Mouse (Mus musculus) hindbrain, postnatal 0 days (tissue): ENCODE data around the gene Krtap4-1. TPM values are rescaled to one million over a fixed set of nuclear protein-coding genes. Genes with fewer than 3 reads are reported as not detected.
"Not testable (repeated sequence)": the region's sequence is repeated elsewhere in the genome, so short reads cannot be mapped to it uniquely, and the experiment has no call there.

Source experiments
- ATAC-seq: fragments of 200-750 bp; cut with Nextera tagmentation; 2 replicates; pipeline ENCODE4 v1.8.0; 2017; ENCODE audit warnings: mild to moderate bottlenecking, moderate TSS enrichment, moderate library complexity
- DNase-seq: peaks from one replicate; pipeline ENCODE4 v3.0.0-alpha.2; 2015; ENCODE audit warnings: low spot score
- H3K27ac ChIP-seq: fragments of 300-500 bp; sonication (generic); 2 replicates; pipeline ENCODE4 v1.5.1; 2014; ENCODE audit warnings: mild to moderate bottlenecking
- H3K27me3 ChIP-seq: fragments of 300-500 bp; sonication (generic); 2 replicates; pipeline ENCODE4 v1.6.1; 2014; ENCODE audit warnings: low read length, mixed read lengths; ENCODE audit not compliant: insufficient read depth
- H3K36me3 ChIP-seq: fragments of 300-500 bp; sonication (generic); 2 replicates; pipeline ENCODE4 v1.6.1; 2014; ENCODE audit warnings: low read length, mixed read lengths; ENCODE audit not compliant: insufficient read depth
- H3K4me1 ChIP-seq: fragments of 300-500 bp; sonication (generic); 2 replicates; pipeline ENCODE4 v1.6.1; 2014; ENCODE audit warnings: antibody characterized with exemption, low read length, mixed read lengths; ENCODE audit not compliant: insufficient read depth
- H3K4me2 ChIP-seq: fragments of 300-500 bp; sonication (generic); 2 replicates; pipeline ENCODE4 v1.6.1; 2014; ENCODE audit warnings: low read depth, mild to moderate bottlenecking, low read length, moderate library complexity, mixed read lengths
- H3K4me3 ChIP-seq: fragments of 300-500 bp; sonication (generic); 2 replicates; pipeline ENCODE4 v1.5.1; 2014; ENCODE audit warnings: low read length
- H3K9ac ChIP-seq: fragments of 300-500 bp; sonication (generic); replicated peaks from 2 replicates; pipeline ENCODE4 v1.6.1; 2014; ENCODE audit warnings: mild to moderate bottlenecking, low read length, moderate library complexity, mixed read lengths
- H3K9me3 ChIP-seq: fragments of 300-500 bp; sonication (generic); 2 replicates; pipeline ENCODE4 v1.6.1; 2016; ENCODE audit warnings: low read length, mixed read lengths
- CTCF ChIP-seq: IDR thresholded peaks from 2 replicates; pipeline ENCODE4 v1.5.1; 2016; ENCODE audit warnings: antibody characterized with exemption, control low read depth, low read depth
- WGBS: fragments of 180-500 bp; shearing (Covaris S2); extraction: QIAGEN DNeasy Blood & Tissue Kit; methylation state at CpG from one replicate; pipeline ENCODE4 v1.1.7; 2014; 5-methylcytosine and 5-hydroxymethylcytosine counted together
- polyA plus RNA-seq: library from polyadenylated mRNA; unstranded; fragments of >200 nt; fragmentation: Nextera tagmentation; extraction: Ambion mirVana; gene quantifications from 2 replicates; pipeline ENCODE4 v1.2.1, GENCODE M21; 2015
- total RNA-seq: library from RNA; depleted of rRNA; stranded (reverse); fragments of >200 nt; gene quantifications from 2 replicates; pipeline ENCODE4 v1.2.3, GENCODE M21; 2014; rRNA removed

Gene Krtap4-1
- total RNA-seq, result not detected in 2 replicates
- not detected in 2 replicates for polyA plus RNA-seq

- Histone ChIP-seq H3K4me2 (no peak within 1 kb of the TSS), H3K9ac (no peak within 1 kb of the TSS), H3K27me3 (no peaks in the 10 kb centered on the region), H3K4me3 (no peak within 1 kb of the TSS), H3K9me3 (no peaks in the 10 kb centered on the region), H3K4me1 (no peaks in the 10 kb centered on the region), H3K36me3 (no peaks in the 10 kb centered on the region), H3K27ac (no peak within 1 kb of the TSS)
- no peak for DNase-seq
- WGBS, result 86% methylated on average over 4 of the region's 4 CpGs
- TF ChIP-seq CTCF, result no peak
- no peak for ATAC-seq
These were observed at the start of gene Krtap4-1 for GRCm38 (mm10) chr11:99628138-99628537. Gene Krtap4-1 (minus strand): TSS chr11:99628238.

GRCm38 (mm10) chr11:99665860-99666259 is 37.8 kb upstream of the Krtap4-1 start, which contains the start of gene Krtap4-6:
Gene Krtap4-6 (minus strand): TSS chr11:99665960.
- no peaks in the 10 kb centered on the region for H3K27me3 ChIP-seq
- H3K4me2 ChIP-seq, result no peak within 1 kb of the TSS
- no peak for TF ChIP-seq CTCF

GRCm38 (mm10) chr11:99662802-99663201 is 34.8 kb upstream of the Krtap4-1 start:
- H3K4me2 ChIP-seq, result no peak overlapping the region
- no peaks in the 10 kb centered on the region for H3K27me3 ChIP-seq
- H3K4me3 ChIP-seq, result no peak overlapping the region
- no peak overlapping the region for H3K9ac ChIP-seq
- no peak for DNase-seq
- TF ChIP-seq CTCF, result no peak
- no peak overlapping the region for H3K27ac ChIP-seq
- no peaks in the 10 kb centered on the region for H3K9me3 ChIP-seq
- no peak for ATAC-seq
- WGBS, result 86% methylated on average over 10 of the region's 10 CpGs
- H3K4me1 ChIP-seq, result no peaks in the 10 kb centered on the region
- H3K36me3 ChIP-seq, result no peaks in the 10 kb centered on the region

More at GRCm38 (mm10) chr11:99665860-99666259, 37.8 kb upstream of the Krtap4-1 start, which contains the start of gene Krtap4-6:
- DNase-seq (no peak), ATAC-seq (no peak)
- H3K27ac ChIP-seq, result no peak within 1 kb of the TSS
- no peak within 1 kb of the TSS for H3K9ac ChIP-seq
- no peaks in the 10 kb centered on the region for H3K4me1 ChIP-seq
- no peaks in the 10 kb centered on the region for H3K36me3 ChIP-seq
- H3K4me3 ChIP-seq, result no peak within 1 kb of the TSS
- no peaks in the 10 kb centered on the region for H3K9me3 ChIP-seq

- H3K27ac ChIP-seq, result no peak overlapping the region
- ATAC-seq, result no peak
- no peak for TF ChIP-seq CTCF
- H3K9me3 ChIP-seq, result no peaks in the 10 kb centered on the region
- H3K27me3 ChIP-seq, result no peaks in the 10 kb centered on the region
- no peak for DNase-seq
- no peaks in the 10 kb centered on the region for H3K4me1 ChIP-seq
- no peak overlapping the region for H3K4me2 ChIP-seq
- no peak overlapping the region for H3K9ac ChIP-seq
- no peaks in the 10 kb centered on the region for H3K36me3 ChIP-seq
- no peak overlapping the region for H3K4me3 ChIP-seq
- 88% methylated on average over 4 of the region's 4 CpGs for WGBS
These were observed 31.2 kb upstream of the Krtap4-1 start for GRCm38 (mm10) chr11:99659256-99659655.

GRCm38 (mm10) chr11:99658467-99659010 is 30.5 kb upstream of the Krtap4-1 start, which contains the start of gene Gm11563:
Gene Gm11563 (minus strand): TSS chr11:99658960.
- H3K4me2 ChIP-seq, H3K9me3 ChIP-seq, H3K9ac ChIP-seq, H3K27me3 ChIP-seq, H3K27ac ChIP-seq, DNase-seq, H3K4me1 ChIP-seq, H3K36me3 ChIP-seq, H3K4me3 ChIP-seq, ATAC-seq: not testable (repeated sequence)
- WGBS, result 68% methylated on average over 8 of the region's 10 CpGs

- H3K9ac ChIP-seq, result no peak overlapping the region
- H3K4me2 ChIP-seq, result no peak overlapping the region
- H3K4me1 ChIP-seq, result no peaks in the 10 kb centered on the region
- TF ChIP-seq CTCF, result no peak
- no peaks in the 10 kb centered on the region for H3K36me3 ChIP-seq
- no peak overlapping the region for H3K27ac ChIP-seq
- no peaks in the 10 kb centered on the region for H3K9me3 ChIP-seq
- ATAC-seq (no peak), DNase-seq (no peak)
- H3K4me3 ChIP-seq, result no peak overlapping the region
- H3K27me3 ChIP-seq, result no peaks in the 10 kb centered on the region
- WGBS, result 50% methylated on average over 5 of the region's 5 CpGs
These were observed 29.0 kb upstream of the Krtap4-1 start for GRCm38 (mm10) chr11:99657051-99657450.

- WGBS, result 82% methylated on average over 2 of the region's 2 CpGs
- Histone ChIP-seq H3K4me1 (no peaks in the 10 kb centered on the region), H3K4me3 (no peak within 1 kb of the TSS)
These were observed 22.1 kb upstream of the Krtap4-1 start, which contains the start of gene Gm11555 for GRCm38 (mm10) chr11:99650136-99650535. Gene Gm11555 (minus strand): TSS chr11:99650236.

More at GRCm38 (mm10) chr11:99650136-99650535, 22.1 kb upstream of the Krtap4-1 start, which contains the start of gene Gm11555:
- DNase-seq, result no peak
- no peaks in the 10 kb centered on the region for H3K27me3 ChIP-seq
- H3K27ac ChIP-seq, result no peak within 1 kb of the TSS
- H3K4me2 ChIP-seq, result no peak within 1 kb of the TSS
- H3K36me3 ChIP-seq, result no peaks in the 10 kb centered on the region
- TF ChIP-seq CTCF, result no peak
- no peak within 1 kb of the TSS for H3K9ac ChIP-seq
- ATAC-seq, result no peak
- no peaks in the 10 kb centered on the region for H3K9me3 ChIP-seq
